Mouse (Mus musculus): ENCODE measurements at regions not wholly inside any gene's neighbourhood (a gene's known extent, or its start where the extent isn't known, plus 50 kb on each side); places are given as distances from the start of the nearest gene placed in this dataset.
A peak's percentile ranks its signal among the peaks of the same experiment; 100 is the strongest.

- no peak for DNase-seq (ENCODE audit: low spot score in 2 of 2)
These were observed 200.6 kb downstream of the Chm start for GRCm38 (mm10) chrX:112984668-112985067.

- DNase-seq (ENCODE audit: low spot score in 2 of 2): no peak
These were observed 201.2 kb downstream of the Chm start for GRCm38 (mm10) chrX:112984073-112984472.

- peak; percentile 3 to 11 for DNase-seq (ENCODE audit: low spot score in 2 of 2)
These were observed 206.7 kb downstream of the Chm start for GRCm38 (mm10) chrX:112978583-112978982.

GRCm38 (mm10) chrX:112964093-112964492 lies 221.2 kb downstream of the Chm start:
- no peak for DNase-seq (ENCODE audit: low spot score in 2 of 2)

- peak; percentile 10 to 12 for DNase-seq (ENCODE audit: low spot score in 2 of 2)
These were observed 235.5 kb downstream of the Chm start for GRCm38 (mm10) chrX:112949792-112950191.

- no peak for DNase-seq (ENCODE audit: low spot score in 2 of 2)
These were observed 237.8 kb downstream of the Chm start for GRCm38 (mm10) chrX:112947521-112947920.

GRCm38 (mm10) chrX:112925542-112926182 lies 227.2 kb upstream of the Pof1b start:
- DNase-seq (ENCODE audit: low spot score in 2 of 2): no peak

- peak in 1 of 2 experiments; percentile 13 for DNase-seq (ENCODE audit: low spot score in 2 of 2)
These were observed 205.4 kb upstream of the Pof1b start for GRCm38 (mm10) chrX:112903631-112904410.

- no peak for DNase-seq (ENCODE audit: low spot score in 2 of 2)
These were observed 188.1 kb upstream of the Pof1b start for GRCm38 (mm10) chrX:112886539-112886938.
